Mouse (Mus musculus) R1 (cell line): Measurements from ENCODE around the gene Plekha4.
A peak's percentile ranks its signal among the peaks of the same experiment; 100 is the strongest.
"Not testable (repeated sequence)": the region's sequence is repeated elsewhere in the genome, so short reads cannot be mapped to it uniquely, and the experiment has no call there.

ENCODE experiments used
- DNase-seq: peaks from one replicate; pipeline ENCODE4 v3.0.0-alpha.2; 2018; ENCODE audit warnings: low read depth, low spot score

The Plekha4 gene

GRCm38 (mm10) chr7:45509181-45509882 is 16.8 kb upstream of the Plekha4 start:
- DNase-seq, result no peak

- peak; percentile 97 for DNase-seq
Observed at GRCm38 (mm10) chr7:45509912-45510787, 16.0 kb upstream of the Plekha4 start, which contains the start of gene Nucb1. Nucb1 (minus strand) TSS chr7:45510406.

- peak; percentile 81 for DNase-seq
Observed at GRCm38 (mm10) chr7:45514411-45514810, 11.7 kb upstream of the Plekha4 start.

- peak; percentile 97 for DNase-seq
Observed at GRCm38 (mm10) chr7:45515436-45515835, 10.7 kb upstream of the Plekha4 start.

GRCm38 (mm10) chr7:45516846-45517245 is 9.3 kb upstream of the Plekha4 start:
- not testable (repeated sequence) for DNase-seq

GRCm38 (mm10) chr7:45518618-45519017 is 7.5 kb upstream of the Plekha4 start:
- no peak for DNase-seq

- peak; percentile 61 for DNase-seq
Observed at GRCm38 (mm10) chr7:45519345-45520120, 6.6 kb upstream of the Plekha4 start.

GRCm38 (mm10) chr7:45520605-45521004 is 5.5 kb upstream of the Plekha4 start:
- no peak for DNase-seq

GRCm38 (mm10) chr7:45521728-45522184 is 4.4 kb upstream of the Plekha4 start:
- peak; percentile 94 for DNase-seq

GRCm38 (mm10) chr7:45522194-45522752 is 3.9 kb upstream of the Plekha4 start:
- no peak for DNase-seq

GRCm38 (mm10) chr7:45522957-45523676 is 3.0 kb upstream of the Plekha4 start:
- peak; percentile 77 for DNase-seq

GRCm38 (mm10) chr7:45523678-45524170 is 2.4 kb upstream of the Plekha4 start:
- no peak for DNase-seq

GRCm38 (mm10) chr7:45524841-45525621 is 1.1 kb upstream of the Plekha4 start:
- peak; percentile 47 for DNase-seq

- DNase-seq, result peak; percentile 74
Observed at GRCm38 (mm10) chr7:45526474-45527120, 467 bp downstream of the Plekha4 start.

- DNase-seq, result not testable (repeated sequence)
Observed at GRCm38 (mm10) chr7:45527169-45527568, 1.0 kb downstream of the Plekha4 start.

GRCm38 (mm10) chr7:45529461-45529860 is 3.3 kb downstream of the Plekha4 start:
- DNase-seq, result no peak

GRCm38 (mm10) chr7:45530643-45531042 is 4.5 kb downstream of the Plekha4 start:
- DNase-seq, result no peak

GRCm38 (mm10) chr7:45535676-45536075 is 9.5 kb downstream of the Plekha4 start:
- no peak for DNase-seq

GRCm38 (mm10) chr7:45537602-45538001 is 11.5 kb downstream of the Plekha4 start:
- no peak for DNase-seq
